In the genomic region with DNA sequence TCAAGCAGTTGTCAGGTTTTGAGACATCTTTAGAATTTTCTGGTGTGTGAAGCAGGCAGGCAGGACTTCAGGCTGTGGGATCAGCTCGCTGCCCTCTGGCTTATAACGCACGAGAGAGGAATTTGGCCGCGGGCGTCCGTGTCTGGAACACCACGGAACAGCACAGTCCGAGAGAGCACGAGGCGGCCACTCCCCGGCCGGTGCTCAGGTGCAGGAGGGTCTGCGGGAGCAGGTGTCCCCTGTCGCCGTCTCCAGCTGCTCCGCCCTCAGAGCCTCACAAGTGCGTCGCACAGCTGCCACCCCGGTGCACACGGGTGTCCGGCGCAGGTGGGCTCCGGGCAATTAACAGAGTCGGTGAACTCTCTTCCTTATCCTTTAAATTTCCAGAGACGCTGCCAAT, we compare ENCODE assay signal across 8 mouse cellular contexts. TPM values are rescaled to one million over a fixed set of nuclear protein-coding genes. Genes with fewer than 3 reads are reported as not detected.
DNase-seq lines count a peak whose midpoint lies in the region; ATAC-seq lines count a peak whose summit lies in the region.

No protein-coding gene starts in this region.

- no peak overlapping the region for H3K27ac ChIP-seq in kidney, embryonic 14.5 days (ENCODE audit: low read depth, low read length)
- no peak overlapping the region for H3K27ac ChIP-seq in embryonic facial prominence, embryonic 11.5 days (replicated peaks; ENCODE audit: low read depth, low read length)
- H3K27ac ChIP-seq in hindbrain, embryonic 16.5 days (ENCODE audit: low read depth, low read length): no peak overlapping the region
- no peak overlapping the region for H3K27ac ChIP-seq in neural tube, embryonic 11.5 days (ENCODE audit: low read depth, low read length)

- peak overlapping the region; percentile 61; the same call in 1 of the 2 replicates for H3K9ac ChIP-seq in kidney, embryonic 14.5 days (ENCODE audit: low read depth, low read length)
- H3K9ac ChIP-seq in embryonic facial prominence, embryonic 11.5 days (replicated peaks; ENCODE audit: low read length): no peak overlapping the region
- H3K9ac ChIP-seq in hindbrain, embryonic 16.5 days (ENCODE audit: low read depth, low read length): peak overlapping the region; percentile 67
- H3K9ac ChIP-seq in neural tube, embryonic 11.5 days (ENCODE audit: low read length): no peak overlapping the region

- H3K36me3 ChIP-seq in kidney, embryonic 14.5 days (ENCODE audit: control insufficient read depth, insufficient read depth, low read length): no peaks in the 10 kb centered on the region
- no peaks in the 10 kb centered on the region for H3K36me3 ChIP-seq in embryonic facial prominence, embryonic 11.5 days (replicated peaks; ENCODE audit: control insufficient read depth, insufficient read depth, low read depth, low read length)
- no peaks in the 10 kb centered on the region for H3K36me3 ChIP-seq in hindbrain, embryonic 16.5 days (ENCODE audit: control insufficient read depth, insufficient read depth, low read length)
- no peaks in the 10 kb centered on the region for H3K36me3 ChIP-seq in neural tube, embryonic 11.5 days (ENCODE audit: control insufficient read depth, insufficient read depth, low read length)

- H3K4me2 ChIP-seq in kidney, embryonic 14.5 days (replicated peaks; ENCODE audit: low read depth, low read length): peak overlapping the region; percentile 100
- peak overlapping the region; percentile 100 for H3K4me2 ChIP-seq in embryonic facial prominence, embryonic 11.5 days (ENCODE audit: low read depth, low read length)
- H3K4me2 ChIP-seq in hindbrain, embryonic 16.5 days (ENCODE audit: low read length): peak overlapping the region; percentile 100
- peak overlapping the region; percentile 100 for H3K4me2 ChIP-seq in neural tube, embryonic 11.5 days (ENCODE audit: low read depth)

- H3K27me3 ChIP-seq in kidney, embryonic 14.5 days (ENCODE audit: control insufficient read depth, insufficient read depth, low read length): peaks cover 38% of the 10 kb centered on the region
- H3K27me3 ChIP-seq in embryonic facial prominence, embryonic 11.5 days (ENCODE audit: control insufficient read depth, insufficient read depth, low read length): peaks cover 35% of the 10 kb centered on the region
- H3K27me3 ChIP-seq in hindbrain, embryonic 16.5 days (replicated peaks; ENCODE audit: control insufficient read depth, insufficient read depth, low read length): peaks cover 28% of the 10 kb centered on the region
- peaks cover 32% of the 10 kb centered on the region for H3K27me3 ChIP-seq in neural tube, embryonic 11.5 days (ENCODE audit: control insufficient read depth, insufficient read depth, low read length)

- peak overlapping the region; percentile 61 for H3K4me3 ChIP-seq in kidney, embryonic 14.5 days (ENCODE audit: low read length)
- peak overlapping the region; percentile 60 for H3K4me3 ChIP-seq in embryonic facial prominence, embryonic 11.5 days (ENCODE audit: low read depth, low read length)
- peak overlapping the region; percentile 63 for H3K4me3 ChIP-seq in hindbrain, embryonic 16.5 days (ENCODE audit: low read length)
- peak overlapping the region; percentile 59 for H3K4me3 ChIP-seq in neural tube, embryonic 11.5 days (ENCODE audit: low read depth, low read length)

- H3K4me1 ChIP-seq in kidney, embryonic 14.5 days (ENCODE audit: control insufficient read depth, insufficient read depth, low read length): 0 out of 2 replicates have a peak, but pooled peaks cover 2% of the 10 kb centered on the region
- H3K4me1 ChIP-seq in embryonic facial prominence, embryonic 11.5 days (ENCODE audit: control insufficient read depth, insufficient read depth, low read length): 0 out of 2 replicates have a peak, but pooled peaks cover 2% of the 10 kb centered on the region
- peaks cover 9% of the 10 kb centered on the region for H3K4me1 ChIP-seq in hindbrain, embryonic 16.5 days (ENCODE audit: control insufficient read depth, insufficient read depth, low read depth, low read length)
- H3K4me1 ChIP-seq in neural tube, embryonic 11.5 days (ENCODE audit: control insufficient read depth, insufficient read depth, low read length): peaks cover 6% of the 10 kb centered on the region; the same call in 1 of the 2 replicates

- no peak for DNase-seq in kidney, postnatal 10 days
- no peak for DNase-seq in embryonic facial prominence, embryonic 11.5 days (ENCODE audit: low spot score)
- peak; percentile 44 for DNase-seq in neural tube, embryonic 11.5 days (ENCODE audit: low spot score)
- DNase-seq in urinary bladder, postnatal 25 days (ENCODE audit: low spot score): no peak
- DNase-seq in frontal cortex, postnatal 10 days (ENCODE audit: low spot score in 2 of 2): no peak

- WGBS in kidney, embryonic 14.5 days: 1% methylated on average over 26 of the region's 26 CpGs
- WGBS in embryonic facial prominence, embryonic 11.5 days: 2% methylated on average over 26 of the region's 26 CpGs
- WGBS in hindbrain, embryonic 16.5 days: 1% methylated on average over 26 of the region's 26 CpGs
- WGBS in neural tube, embryonic 11.5 days: 0% methylated on average over 26 of the region's 26 CpGs

- H3K9me3 ChIP-seq in kidney, embryonic 14.5 days (ENCODE audit: control insufficient read depth, low read length): no peaks in the 10 kb centered on the region
- no peaks in the 10 kb centered on the region for H3K9me3 ChIP-seq in embryonic facial prominence, embryonic 11.5 days (replicated peaks; ENCODE audit: control insufficient read depth, low read length)
- H3K9me3 ChIP-seq in hindbrain, embryonic 16.5 days (ENCODE audit: control insufficient read depth, low read length): no peaks in the 10 kb centered on the region
- H3K9me3 ChIP-seq in neural tube, embryonic 11.5 days (ENCODE audit: control insufficient read depth, low read length): no peaks in the 10 kb centered on the region

- no peak for ATAC-seq in kidney, embryonic 14.5 days (ENCODE audit: low FRiP score, low TSS enrichment)
- ATAC-seq in embryonic facial prominence, embryonic 11.5 days (replicated peaks; ENCODE audit: insufficient number of reproducible peaks, low FRiP score, low TSS enrichment, low read depth): 0 out of 2 replicates have a peak, but pooled peaks have one; percentile 31
- ATAC-seq in hindbrain, embryonic 16.5 days: 0 out of 2 replicates have a peak, but pooled peaks have one; percentile 16
- no peak for ATAC-seq in neural tube, embryonic 11.5 days (ENCODE audit: insufficient read depth, low FRiP score, low TSS enrichment)
- ATAC-seq in inflammation-experienced regulatory T-cells, adult 6 months: no peak

RNA-seq across cellular contexts. Expression of a gene that starts 0.9 kb away (rescaled TPM):
- 2.2 and 3.6 TPM in 2 replicates for polyA plus RNA-seq in kidney, embryonic 14.5 days (2014; fragmentation: Nextera tagmentation; extraction: Ambion mirVana)
- polyA plus RNA-seq in embryonic facial prominence, embryonic 11.5 days (2014; fragmentation: Nextera tagmentation; extraction: Ambion mirVana): 1.1 and 1.2 TPM in 2 replicates
- polyA plus RNA-seq in hindbrain, embryonic 16.5 days (2015; fragmentation: Nextera tagmentation; extraction: Ambion mirVana): 0.86 and 0.88 TPM in 2 replicates
- polyA plus RNA-seq in neural tube, embryonic 11.5 days (2014; fragmentation: Nextera tagmentation; extraction: Ambion mirVana): 1.4 and 2.3 TPM in 2 replicates
- under 1 TPM; 0.15 to 0.20 (median 0.15) TPM for polyA plus RNA-seq in inflammation-experienced regulatory T-cells, adult 6 months (2017; shearing (Covaris generic))

Comparison
In these comparisons a context has a peak if more than half of its experiments do, and no peak if none do; other contexts are left out.
1. ATAC-seq: peak in embryonic facial prominence, embryonic 11.5 days (single experiment) and hindbrain, embryonic 16.5 days (single experiment); none in kidney, embryonic 14.5 days (single experiment), neural tube, embryonic 11.5 days (single experiment) and inflammation-experienced regulatory T-cells, adult 6 months (single experiment).
2. H3K9ac ChIP-seq: peak in kidney, embryonic 14.5 days (single experiment) and hindbrain, embryonic 16.5 days (single experiment); none in embryonic facial prominence, embryonic 11.5 days (single experiment) and neural tube, embryonic 11.5 days (single experiment).
3. Peak in every context shown above with its lines, with median percentiles within 50 percentile points of each other: H3K4me2 ChIP-seq and H3K4me3 ChIP-seq.